Mouse (Mus musculus) ovary, postnatal 14 days (tissue): ENCODE data around the gene Lmtk2.
A peak's percentile ranks its signal among the peaks of the same experiment; 100 is the strongest.

Experiments used
- DNase-seq: peaks from one replicate; pipeline ENCODE4 v3.0.0; 2022; ENCODE audit warnings: low spot score

Lmtk2 gene

DNA sequence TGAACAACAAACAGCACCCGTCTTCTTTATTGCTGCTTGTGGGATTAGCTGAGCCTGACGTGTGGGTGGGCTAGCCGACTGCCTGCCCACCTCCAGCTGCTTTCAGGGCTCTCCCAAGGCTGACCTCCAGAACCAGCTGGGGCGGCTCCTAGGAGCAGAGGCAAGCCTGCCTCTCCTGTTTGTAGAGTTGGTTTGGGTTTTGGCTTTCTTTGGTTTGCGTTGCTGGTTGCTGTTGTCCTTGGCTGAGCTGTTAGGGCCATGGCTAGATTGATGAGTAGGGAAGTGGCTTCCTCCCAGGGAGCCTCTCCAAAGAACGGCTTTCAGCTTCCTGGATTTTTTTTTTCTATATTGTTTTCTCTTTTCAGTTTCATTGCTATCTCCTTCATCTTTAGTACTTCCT is 78.0 kb downstream of the Lmtk2 start:
- no peak for DNase-seq

DNA sequence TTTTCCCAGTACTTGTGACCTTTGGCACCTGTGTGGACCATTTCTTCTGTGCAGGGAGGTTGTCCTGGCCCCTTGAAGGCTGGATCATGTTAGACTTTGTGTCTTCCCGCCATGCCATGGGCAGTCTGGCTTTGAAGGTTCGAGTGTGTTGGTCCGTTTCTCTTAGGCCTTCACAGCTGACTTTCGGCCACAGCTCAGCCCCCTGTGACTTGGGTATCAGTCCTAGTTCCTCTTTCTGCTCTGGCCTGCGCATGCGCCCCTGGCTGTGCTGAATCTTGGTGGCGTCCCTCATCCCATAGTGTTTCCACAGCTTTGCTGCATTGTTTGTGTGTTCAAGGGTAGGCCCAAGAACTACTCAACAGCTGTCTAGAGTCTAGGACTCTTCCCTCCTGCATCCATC is 81.0 kb downstream of the Lmtk2 start:
- no peak for DNase-seq

GRCm38 (mm10) chr5:144182542-144183247 is 82.5 kb downstream of the Lmtk2 start:
- no peak for DNase-seq

DNA sequence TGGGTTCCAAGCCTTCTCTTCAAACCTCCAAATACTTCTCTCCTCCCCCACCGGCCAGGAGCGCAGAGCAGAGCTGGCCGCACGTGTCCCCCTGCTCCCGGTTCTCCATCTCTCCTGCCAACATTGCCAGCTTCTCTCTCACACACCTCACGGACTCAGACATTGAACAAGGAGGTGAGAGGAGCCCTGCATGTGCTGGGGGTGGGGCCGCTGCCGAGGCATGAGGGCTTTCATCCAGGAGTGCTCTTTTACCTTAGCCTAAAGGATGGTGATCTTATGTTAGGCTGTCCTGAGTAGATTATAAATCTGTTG is 83.0 kb downstream of the Lmtk2 start:
- DNase-seq, result no peak

DNA sequence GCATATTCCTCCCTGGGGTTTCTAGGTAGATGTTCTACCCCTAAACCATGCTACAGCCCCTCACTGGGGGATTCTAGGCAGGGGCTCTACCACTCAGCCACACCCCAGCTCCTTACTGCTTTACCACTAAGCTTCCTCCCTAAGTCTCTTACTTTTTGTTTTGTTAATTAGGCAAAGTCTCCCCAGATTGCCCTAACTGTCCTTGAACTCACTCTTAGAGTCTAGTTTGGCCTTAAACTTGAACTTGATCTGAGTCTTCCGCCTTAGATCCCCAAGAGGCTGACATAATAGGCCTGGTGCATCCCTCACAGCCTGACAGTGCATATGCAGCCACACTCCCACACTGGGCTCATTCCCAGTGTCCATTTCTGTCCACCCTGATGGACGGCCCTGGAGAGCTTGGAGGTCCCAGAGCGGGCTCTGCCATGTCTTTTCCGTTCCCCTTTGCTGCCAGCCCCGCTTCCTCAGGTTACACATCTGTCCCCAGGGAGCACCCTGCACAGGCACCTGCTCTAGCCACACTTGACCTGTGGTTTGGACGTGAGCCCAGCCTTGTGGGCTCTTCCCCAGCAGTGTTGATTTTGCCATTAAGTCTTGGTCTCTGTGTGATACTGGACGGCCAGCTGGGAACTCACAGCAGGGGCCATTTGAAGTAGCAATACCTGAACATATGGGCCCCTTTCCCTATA is 83.6 kb downstream of the Lmtk2 start:
- no peak for DNase-seq

DNA sequence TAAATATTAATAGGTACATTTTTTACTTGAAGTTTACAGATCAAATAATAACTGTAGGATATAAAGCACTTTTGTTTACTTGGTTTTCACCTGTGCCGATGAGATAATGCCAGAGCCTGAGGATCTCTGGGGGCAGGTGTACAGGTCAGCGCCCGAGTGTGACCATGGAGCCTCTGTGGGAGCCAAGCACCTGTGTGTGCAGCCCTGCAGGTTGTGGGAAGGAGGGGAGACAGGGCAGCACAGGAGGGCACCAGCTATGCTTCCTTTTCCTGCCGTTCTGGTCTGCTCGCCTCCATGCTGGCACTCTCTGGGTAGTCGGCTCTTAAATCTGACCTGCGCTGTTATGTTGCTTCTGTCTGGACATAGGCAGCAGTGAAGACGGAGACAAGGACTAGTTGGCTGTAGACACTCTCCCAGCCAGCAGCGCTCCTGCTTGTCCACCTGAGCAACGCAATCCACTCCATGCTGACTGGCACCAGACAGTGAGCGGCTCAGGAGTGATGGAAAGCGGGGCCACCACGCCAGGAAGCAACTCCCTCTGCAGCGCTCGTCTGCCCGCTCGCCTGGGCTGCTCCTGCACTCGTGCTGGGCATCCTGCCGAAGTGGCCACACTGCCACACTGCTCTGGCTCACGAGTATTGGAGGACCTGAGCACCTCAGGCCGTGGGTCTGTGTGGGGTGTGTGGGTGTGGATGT is 84.3 kb downstream of the Lmtk2 start:
- DNase-seq, result no peak

DNA sequence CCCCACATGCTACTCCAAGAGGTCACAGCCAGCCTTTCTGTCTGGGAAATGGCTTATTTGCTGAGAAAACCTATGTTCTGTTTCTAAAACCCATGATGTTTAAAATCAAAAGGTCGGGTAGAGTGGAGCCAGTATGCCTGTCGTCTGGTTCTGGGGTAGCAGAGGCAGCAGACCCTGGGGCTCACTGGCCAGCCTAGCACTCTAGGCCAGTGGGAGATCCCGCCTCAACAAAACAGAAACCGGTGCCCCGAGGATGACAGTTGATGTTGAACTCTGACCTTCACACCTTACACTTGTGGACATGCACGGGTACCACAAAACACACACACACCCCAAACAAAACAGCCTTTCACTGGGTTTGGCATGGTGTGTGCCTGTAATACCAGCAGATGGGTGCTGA is 88.2 kb downstream of the Lmtk2 start:
- no peak for DNase-seq

GRCm38 (mm10) chr5:144189327-144189726 is 89.1 kb downstream of the Lmtk2 start:
- no peak for DNase-seq

DNA sequence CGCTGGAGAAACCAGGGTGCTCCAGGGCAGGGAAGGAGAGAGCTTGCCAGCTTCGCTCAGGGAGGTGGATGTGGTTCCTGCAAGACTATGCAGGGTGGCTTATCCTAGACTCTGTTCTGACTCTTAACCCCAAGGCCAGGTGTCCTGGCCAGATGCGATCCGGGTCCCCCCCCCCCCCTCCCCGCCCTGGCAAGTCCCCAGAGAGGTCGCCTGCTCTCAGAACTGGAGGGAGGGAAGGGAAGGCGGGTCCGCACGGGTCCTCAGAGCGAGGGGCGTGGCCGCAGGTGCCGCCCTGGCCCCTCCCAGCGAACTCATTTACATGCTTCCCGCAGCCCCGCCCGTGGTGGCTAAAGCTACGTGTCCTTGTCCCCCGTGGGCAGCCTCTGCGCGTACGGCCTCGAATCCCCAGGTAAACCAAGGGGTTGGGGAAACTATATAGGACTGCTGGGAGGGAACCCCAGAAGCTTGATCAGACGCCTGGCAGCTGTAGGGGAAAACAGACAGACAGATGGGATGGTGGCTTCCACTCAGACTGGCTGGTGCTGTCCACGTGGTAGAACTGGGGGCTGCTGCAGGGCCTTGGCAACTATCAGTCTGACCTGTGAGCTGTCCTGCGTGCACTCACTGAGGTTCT is 89.8 kb downstream of the Lmtk2 start, which contains the start of gene Bhlha15:
Bhlha15 (plus strand) TSS at position 337 of the 634 bp plus-strand sequence.
- DNase-seq, result peak; percentile 27

GRCm38 (mm10) chr5:144191026-144191425 is 90.8 kb downstream of the Lmtk2 start:
- no peak for DNase-seq

DNA sequence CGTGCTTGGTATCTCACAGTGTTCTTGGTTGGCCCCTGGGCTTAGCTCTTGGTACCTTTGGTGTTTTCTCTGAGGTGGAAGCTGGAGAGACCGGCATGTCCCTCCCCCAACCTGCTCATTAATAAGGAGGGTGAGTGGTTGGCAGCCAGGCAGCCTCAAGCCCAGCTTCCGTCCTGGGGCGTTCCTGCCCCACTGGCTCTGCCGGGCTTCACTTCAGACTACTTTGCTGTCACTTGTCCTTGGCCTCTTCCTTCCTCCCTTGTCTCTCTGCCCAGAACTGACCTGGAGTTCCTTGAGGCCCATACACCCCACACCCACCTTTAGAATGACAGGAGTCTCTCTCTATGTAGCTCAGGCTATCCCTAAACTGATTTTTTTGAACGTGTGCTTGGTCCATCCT is 92.4 kb downstream of the Lmtk2 start:
- DNase-seq, result no peak

DNA sequence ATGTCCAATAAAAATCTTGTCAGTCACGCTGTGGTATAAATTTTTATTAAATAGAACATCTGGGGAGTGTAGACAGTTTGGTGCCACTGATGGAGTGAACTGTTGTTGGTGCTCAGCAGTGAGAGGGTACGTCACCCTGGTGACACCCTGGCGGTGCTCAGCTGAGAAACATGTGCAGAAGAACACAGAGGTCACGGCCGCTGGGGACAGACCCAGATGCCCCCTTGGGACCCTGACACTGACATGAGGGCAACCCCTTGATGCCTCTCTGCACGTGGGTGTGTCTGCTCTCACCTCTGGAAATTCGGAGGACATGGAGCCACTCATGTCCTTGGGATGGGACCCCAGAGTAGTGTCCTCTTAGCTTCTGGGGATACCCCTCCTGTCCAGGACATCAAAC is 94.2 kb downstream of the Lmtk2 start:
- DNase-seq, result no peak

GRCm38 (mm10) chr5:144195567-144195966 is 95.3 kb downstream of the Lmtk2 start:
- DNase-seq, result no peak

DNA sequence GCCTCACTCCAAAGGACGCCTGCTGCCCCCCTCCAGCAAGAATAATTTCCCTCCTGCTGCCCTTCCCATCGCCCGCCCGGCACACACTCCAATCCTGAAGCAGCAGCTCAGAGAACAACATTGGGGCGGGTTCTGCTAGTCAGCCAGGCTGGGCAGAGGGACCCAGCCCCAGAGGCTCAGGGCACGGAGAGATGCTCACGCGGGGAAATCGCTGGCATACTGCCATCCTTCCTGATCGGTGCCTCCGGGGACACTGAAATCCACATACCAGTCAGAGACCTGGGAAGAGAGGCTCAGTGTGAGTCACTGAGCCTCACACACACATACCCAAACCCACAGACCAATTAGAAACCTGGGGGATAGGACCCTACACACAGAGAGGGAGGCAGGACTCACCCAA is 100.4 kb downstream of the Lmtk2 start:
- DNase-seq, result no peak

DNA sequence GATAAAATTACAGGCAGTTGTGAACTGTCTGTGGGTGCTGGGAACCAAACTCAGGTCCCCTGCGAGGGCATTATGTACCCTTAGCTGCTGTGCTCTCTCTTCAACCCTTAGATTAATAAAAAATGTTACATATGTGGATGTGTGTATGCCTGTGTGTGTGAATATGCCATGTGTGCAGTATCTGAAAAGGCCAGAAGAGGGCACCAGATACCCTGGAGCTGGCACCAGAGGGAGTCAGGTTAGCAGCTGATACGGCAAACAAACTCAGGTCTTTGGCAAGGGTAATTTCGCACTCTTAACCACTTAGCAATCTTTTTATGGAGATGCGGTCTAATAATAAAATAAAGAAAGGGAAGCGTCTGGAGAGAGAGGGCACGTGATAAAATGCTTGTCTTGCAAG is 102.2 kb downstream of the Lmtk2 start:
- DNase-seq, result no peak

- no peak for DNase-seq
Observed at GRCm38 (mm10) chr5:144203398-144203959, 103.2 kb downstream of the Lmtk2 start.

- DNase-seq, result no peak
Observed at GRCm38 (mm10) chr5:144204303-144204702, 104.1 kb downstream of the Lmtk2 start.

- no peak for DNase-seq
Observed at GRCm38 (mm10) chr5:144204911-144205310, 104.7 kb downstream of the Lmtk2 start.

DNA sequence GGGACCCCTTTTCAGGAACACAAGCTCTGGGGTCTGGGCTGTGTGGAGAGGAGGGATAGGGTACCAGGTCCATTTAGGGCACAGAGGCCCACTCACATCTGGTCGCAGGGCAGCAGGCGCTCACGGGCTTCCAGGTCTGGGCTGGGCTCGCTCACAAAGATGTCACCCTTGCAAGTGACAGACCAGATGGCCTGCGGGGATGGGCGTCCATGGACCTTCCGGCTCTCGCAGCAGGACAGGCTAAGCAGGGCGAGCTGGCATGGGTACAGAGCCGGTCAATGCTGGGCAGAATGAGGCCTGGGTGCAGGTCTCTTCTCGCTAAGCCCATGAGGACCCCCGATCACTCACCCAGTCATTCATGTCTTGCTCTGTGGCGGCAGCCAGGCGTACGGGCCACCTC is 105.8 kb downstream of the Lmtk2 start:
- DNase-seq, result no peak

DNA sequence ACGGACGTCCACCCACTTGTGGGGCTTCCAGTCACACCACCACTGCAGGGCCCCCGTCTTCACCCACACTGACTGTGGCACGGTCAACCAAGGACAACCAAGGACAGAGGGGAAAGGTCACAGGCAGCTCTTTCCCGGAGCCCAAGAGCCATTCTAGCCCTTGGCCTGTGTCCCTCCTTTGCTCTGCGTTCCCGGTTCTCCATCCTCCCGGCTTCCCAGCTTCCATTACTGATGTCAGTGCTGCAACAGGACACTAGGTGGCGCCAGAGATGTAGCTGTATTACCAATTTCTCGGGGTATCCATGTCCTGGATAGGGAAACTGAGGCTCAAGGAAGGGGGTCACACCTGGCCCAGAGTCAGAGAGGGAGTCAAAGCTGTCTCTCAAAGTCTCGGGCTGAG is 107.2 kb downstream of the Lmtk2 start:
- DNase-seq, result peak; percentile 43

DNA sequence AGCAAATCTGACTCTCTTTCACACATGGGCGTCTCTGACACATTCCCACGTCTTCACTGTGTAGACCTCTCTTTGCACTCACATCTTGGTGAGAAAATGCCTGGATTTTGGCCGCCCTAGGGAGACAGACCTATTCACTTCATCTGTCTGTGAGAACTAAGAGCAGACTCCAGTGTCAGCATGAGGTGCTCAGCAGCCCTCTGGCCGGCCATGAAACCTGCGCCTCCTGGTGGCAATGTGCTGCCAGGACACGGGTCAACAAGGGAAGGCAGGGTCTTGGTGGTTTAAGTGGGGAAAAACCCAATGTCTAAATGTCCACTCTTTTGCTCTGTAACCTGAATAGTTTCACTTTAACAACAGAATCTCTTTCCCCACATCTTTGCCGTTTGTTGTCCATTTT is 114.2 kb downstream of the Lmtk2 start:
- DNase-seq, result peak; percentile 50

DNA sequence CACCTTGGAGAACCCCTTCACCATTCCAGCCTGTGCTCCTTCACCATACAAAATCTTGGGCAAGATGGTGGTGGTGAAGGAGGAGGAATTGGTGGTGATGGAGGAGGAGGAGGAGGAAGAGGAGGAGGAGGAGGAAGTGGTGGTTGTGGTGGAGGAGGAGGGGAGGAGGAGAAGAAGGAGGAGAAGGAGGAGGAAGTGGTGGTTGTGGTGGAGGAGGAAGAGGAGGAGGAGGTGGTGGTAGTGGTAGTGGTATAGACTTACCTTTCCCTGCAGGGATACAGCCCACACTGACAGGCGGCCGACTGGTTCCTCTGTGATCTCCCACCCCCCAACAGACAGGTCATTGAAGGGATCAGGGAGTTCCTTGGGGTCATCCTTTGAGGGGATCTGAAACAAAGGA is 115.8 kb downstream of the Lmtk2 start:
- DNase-seq, result no peak

GRCm38 (mm10) chr5:144218061-144218460 is 117.8 kb downstream of the Lmtk2 start:
- no peak for DNase-seq
